Mouse (Mus musculus): ENCODE measurements around the gene Zfp423.

- TF ChIP-seq GATA1 (IDR thresholded peaks at IDR 0.05; ENCODE audit: low read length) (no peak), TAL1 (IDR thresholded peaks at IDR 0.05; ENCODE audit: low read length) (no peak)
These were observed 78.3 kb downstream of the Zfp423 start for GRCm38 (mm10) chr8:87881088-87881487.
